Mouse (Mus musculus) kidney, postnatal 25 days (tissue): ENCODE measurements around the gene Slamf8.

ENCODE experiments used
- DNase-seq, 2 experiments: peaks; one replicate each; pipeline ENCODE4 v3.0.0; 2021; ENCODE audit warnings: mixed read lengths in 2 of 2

Slamf8 gene

GRCm38 (mm10) chr1:172593321-172593720 lies 3.0 kb upstream of the Slamf8 start:
- no peak for DNase-seq

GRCm38 (mm10) chr1:172585612-172586567 lies 4.5 kb downstream of the Slamf8 start:
- DNase-seq = no peak

- no peak for DNase-seq
Observed at GRCm38 (mm10) chr1:172585026-172585425, 5.3 kb downstream of the Slamf8 start.

DNA sequence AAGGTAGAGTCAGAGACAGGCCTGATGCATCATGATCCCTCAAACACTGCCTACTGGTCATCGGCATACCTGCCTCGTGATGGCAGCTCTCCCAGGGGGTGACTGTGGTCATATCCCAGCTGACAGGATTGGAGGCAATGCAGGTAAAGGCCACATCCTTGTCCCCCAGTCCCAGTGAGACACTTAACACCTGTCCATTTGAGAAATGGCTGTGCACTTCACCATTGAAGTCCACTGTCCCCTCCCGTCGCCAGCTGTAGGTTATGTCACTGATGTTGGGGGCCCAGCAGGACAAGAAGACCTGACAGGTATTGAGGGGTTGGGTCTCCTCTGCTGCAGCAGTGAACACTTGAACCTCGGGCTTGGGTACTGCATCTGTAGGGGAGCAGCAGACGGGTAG lies 6.1 kb downstream of the Slamf8 start:
- no peak for DNase-seq

DNA sequence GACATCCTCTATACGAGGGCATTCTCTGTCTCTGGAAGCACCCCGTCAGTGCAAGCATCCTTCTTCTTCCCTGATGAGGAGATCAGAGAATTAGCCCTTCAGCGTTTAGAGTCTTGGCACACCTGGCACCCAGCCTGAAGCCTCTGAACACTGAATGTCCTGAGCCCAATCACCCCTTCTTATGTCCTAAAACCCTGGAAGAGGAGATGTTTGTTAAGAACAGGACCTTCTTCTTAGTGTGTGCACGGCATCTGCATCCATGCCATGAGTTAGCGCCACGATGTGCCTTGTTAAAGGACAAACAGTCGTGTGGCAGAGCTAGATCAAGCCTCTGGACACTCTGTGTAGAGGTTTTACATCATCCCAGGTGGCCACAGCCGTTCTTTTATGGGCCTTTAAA lies 7.9 kb downstream of the Slamf8 start:
- no peak for DNase-seq

DNA sequence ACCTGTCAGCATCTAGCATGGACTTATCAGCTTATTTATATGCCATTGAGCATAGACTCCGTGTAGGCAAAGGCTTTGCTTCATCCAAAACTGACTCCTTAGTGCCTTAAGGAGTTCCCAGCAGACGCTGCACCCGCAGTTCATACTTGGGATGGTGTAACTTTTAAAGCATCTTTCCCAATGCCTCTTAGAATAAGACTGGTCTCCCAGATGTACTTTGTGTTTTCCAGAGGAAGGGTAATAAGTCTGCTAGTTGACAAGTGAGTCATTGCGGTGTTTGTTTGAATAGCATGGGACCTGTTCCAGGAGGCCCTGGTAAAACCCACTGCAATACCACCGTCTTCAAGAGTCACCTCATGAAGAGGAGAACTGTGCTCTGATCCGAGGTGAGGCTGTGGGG lies 10.3 kb downstream of the Slamf8 start:
- no peak for DNase-seq

- no peak for DNase-seq
Observed at GRCm38 (mm10) chr1:172567758-172568157, 22.6 kb downstream of the Slamf8 start.

GRCm38 (mm10) chr1:172566131-172566530 lies 24.2 kb downstream of the Slamf8 start:
- no peak for DNase-seq

DNA sequence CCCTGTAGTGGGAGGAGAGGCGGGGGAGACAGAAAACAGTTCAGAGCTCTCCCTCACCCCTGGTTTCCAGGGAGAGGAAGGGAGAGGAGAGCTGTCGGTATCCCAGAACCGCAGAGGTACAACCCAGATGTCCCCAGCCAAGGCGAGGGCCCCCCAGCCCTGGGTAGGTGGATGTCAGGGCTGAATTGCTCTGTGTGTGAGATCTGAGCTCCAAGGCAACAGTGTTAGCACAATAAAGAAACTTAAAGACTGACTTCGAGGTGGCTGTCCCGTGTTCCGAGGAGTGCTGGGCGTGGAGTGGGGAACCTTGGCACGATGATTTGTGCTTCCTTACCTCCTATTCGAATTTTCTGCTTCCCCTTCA lies 26.9 kb downstream of the Slamf8 start:
- DNase-seq = no peak

GRCm38 (mm10) chr1:172562641-172563464 lies 27.5 kb downstream of the Slamf8 start:
- DNase-seq = peak; percentile 78 to 89

- DNase-seq = no peak
Observed at GRCm38 (mm10) chr1:172555638-172556037, 34.7 kb downstream of the Slamf8 start, which contains the start of gene Vsig8. Gene Vsig8 (plus strand): TSS chr1:172555938.

DNA sequence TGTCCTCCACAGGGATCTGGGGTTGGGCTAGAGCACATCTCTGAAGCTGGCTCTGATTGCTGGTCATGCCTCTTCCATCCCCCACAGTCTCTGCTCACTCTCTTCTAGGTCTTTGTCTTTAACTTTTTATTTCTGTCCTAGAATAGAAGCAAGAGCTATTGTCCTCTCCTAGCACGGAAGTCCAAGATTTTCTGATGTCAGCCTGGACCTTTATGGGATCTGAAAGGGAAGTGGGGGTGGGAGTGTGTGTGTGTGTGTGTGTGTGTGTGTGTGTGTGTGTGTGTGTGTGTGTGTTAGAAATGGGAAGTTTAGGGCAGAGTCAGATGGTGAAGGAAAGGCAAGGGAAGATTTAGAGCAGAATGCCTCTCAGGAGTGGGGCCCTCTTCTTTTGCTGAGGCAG lies 37.7 kb downstream of the Slamf8 start:
- peak; percentile 43 to 58 for DNase-seq

DNA sequence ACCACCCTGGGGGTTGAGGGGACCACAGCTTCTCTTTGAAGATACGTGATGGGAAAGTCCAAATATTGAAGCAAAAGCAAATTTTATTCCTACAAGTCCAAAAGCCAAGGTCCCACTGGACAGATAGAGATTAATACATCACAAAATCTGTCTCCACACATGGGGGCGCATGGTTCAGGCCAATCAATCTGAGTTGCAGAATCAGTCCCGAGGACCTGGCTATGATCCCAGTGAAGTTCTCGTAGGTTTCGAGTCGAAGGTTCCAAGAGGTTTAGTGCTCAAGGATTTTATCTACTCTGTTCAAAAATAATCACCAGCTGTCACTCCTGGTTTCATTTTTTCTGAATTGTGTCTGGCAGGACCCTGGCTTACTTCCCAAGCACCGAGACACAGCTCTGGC lies 39.4 kb downstream of the Slamf8 start:
- DNase-seq = no peak

DNA sequence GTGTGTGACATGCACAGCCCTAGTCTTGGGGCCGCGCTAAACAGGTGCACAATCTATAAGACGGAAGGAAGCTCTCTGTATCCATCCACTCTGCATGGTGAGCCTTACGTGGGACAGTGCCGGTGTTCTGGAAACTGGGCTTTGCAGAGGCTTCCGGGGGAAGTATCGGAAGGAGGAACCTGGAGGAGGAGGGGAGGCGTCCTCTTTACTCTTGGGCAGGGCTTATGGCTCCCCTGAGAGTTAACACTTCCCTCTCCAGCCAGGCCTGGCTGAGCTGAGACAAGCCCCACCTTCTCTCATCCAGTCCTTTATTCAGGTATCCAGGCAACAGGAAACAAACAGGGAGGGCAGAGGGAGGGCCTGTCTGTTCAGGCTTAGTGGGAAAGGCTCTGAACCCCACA lies 39.8 kb downstream of the Slamf8 start:
- DNase-seq = peak; percentile 64 to 79

- DNase-seq = no peak
Observed at GRCm38 (mm10) chr1:172549717-172550116, 40.7 kb downstream of the Slamf8 start.

DNA sequence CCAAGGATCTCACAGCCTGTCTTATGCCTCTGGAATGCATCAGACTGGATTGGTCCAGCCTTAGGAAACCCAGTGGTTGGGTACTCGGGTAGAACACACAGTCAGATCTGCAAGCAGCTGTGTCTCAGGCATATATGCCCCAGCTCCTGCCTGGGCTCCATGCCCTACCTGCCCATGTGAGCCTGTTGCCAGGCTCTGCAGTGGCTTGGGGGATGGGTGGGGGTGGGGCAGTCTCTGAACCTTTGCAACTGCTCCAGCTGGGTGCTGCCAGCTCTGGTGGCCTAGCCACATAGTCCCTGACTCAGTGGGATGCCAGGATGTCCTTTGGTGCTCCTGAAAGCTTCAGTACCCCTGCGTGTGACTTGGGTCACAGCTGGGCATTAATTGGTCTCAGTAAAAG lies 41.1 kb downstream of the Slamf8 start:
- peak in 1 of 2 experiments; percentile 54 for DNase-seq

GRCm38 (mm10) chr1:172548501-172548900 lies 41.9 kb downstream of the Slamf8 start:
- DNase-seq = no peak

DNA sequence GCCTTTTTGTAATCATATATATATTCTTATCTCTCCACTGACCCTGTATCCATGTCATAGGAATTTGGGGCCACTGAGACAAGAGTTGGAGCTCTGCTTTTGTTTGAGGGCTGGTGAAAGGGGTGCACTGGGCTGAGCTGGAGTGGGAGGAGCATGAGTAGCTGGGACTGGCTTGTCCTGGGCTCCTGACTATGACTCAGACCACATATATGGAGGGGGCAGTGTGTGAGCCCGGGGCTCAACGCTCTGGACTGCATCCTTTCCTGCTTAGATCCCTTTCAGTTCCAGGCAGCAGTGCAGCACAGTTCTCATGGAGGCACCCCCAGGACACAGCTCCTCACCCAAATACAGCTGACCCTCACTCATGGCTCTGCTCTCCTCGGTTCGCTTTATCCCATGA lies 44.3 kb downstream of the Slamf8 start:
- no peak for DNase-seq

DNA sequence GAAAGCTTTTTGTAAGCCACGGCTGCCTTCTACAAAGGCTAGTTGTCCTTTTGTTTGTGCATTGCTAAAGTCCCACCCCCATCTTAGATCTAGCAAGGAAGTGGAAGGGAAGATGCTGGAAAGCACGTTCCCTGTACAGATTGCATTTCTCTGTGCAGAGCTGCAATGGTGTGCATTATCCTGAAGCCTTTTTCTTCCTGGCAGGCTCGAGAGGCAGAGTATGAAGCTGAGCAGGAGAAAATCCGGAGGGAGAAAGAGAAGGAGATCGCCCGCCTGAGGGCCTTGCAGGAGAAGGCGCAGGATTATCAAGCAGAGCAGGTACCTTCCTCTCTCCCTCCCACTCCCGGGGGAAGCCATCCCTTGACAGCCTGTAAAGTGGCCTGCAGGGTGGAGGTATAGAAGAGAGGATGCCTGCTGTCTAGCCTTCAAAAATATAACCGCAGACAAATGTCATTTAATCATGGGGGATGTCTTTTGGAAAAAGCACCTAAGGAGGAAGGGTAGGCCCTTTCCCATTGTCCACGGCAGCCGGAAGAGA lies 50.0 kb downstream of the Slamf8 start:
- DNase-seq = no peak

DNA sequence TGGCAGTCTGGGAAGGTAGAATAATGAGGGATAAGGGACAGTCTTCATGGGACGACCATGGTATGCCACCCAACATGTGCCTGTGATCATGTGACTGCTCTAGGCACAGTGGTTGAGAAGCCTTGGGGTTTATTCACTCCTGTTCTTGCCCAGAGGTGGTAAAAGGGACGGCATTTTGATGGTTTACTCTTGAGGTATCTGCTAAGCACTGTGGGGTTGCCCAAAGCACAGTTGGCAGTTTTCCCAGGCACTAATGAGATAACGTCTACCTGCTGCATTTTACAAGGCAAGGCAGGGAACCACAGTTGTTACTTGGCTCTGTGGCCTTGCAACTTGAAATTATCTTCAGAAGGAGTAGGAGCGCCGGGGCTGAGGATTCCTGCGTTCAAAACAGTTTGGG lies 50.5 kb downstream of the Slamf8 start:
- DNase-seq = no peak

- no peak for DNase-seq
Observed at GRCm38 (mm10) chr1:172535116-172535515, 55.3 kb downstream of the Slamf8 start.

DNA sequence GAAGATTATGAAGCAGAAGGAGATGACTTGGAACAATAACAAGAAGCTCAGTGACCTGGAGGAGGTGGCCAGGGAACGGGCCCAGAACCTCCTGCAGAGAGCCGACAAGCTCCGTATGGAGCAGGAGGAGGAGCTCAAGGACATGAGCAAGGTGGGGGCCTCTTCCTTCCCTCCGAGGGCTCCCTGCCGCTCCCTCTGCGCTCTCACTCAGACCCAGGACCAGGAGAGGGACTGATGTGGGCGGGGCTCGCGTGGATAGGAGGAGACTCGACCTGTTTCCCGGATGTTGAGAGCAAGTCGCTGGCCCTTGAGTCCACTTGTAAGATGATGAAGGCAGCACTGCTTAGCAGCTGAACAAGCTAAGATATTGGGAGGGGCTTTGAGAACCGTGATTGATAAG lies 57.8 kb downstream of the Slamf8 start:
- peak; percentile 55 to 79 for DNase-seq
